7 mouse cellular contexts compared by ENCODE assay signal in genomic region chr13:30530761-30531160, GRCm38 (mm10). TPM values are rescaled to one million over a fixed set of nuclear protein-coding genes. Genes with fewer than 3 reads are reported as not detected.
DNase-seq lines count a peak whose midpoint lies in the region; ATAC-seq and TF ChIP-seq lines count a peak whose summit lies in the region.

No protein-coding gene starts in this region.

- 6% methylated on average over 5 of the region's 5 CpGs for WGBS in forebrain, embryonic 15.5 days
- WGBS in kidney, embryonic 15.5 days = 11% methylated on average over 5 of the region's 5 CpGs
- 14% methylated on average over 5 of the region's 5 CpGs for WGBS in lung, adult 2 months

- H3K9me3 ChIP-seq in E14TG2a.4 (ENCODE audit: low read length) = no peaks in the 10 kb centered on the region
- no peaks in the 10 kb centered on the region for H3K9me3 ChIP-seq in forebrain, embryonic 15.5 days
- H3K9me3 ChIP-seq in kidney, embryonic 15.5 days (replicated peaks) = no peaks in the 10 kb centered on the region

- no peak overlapping the region for H3K4me2 ChIP-seq in forebrain, embryonic 15.5 days (replicated peaks)
- H3K4me2 ChIP-seq in kidney, embryonic 15.5 days = no peak overlapping the region

- peaks cover 4% of the 10 kb centered on the region; the same call in 1 of the 2 replicates for H3K4me1 ChIP-seq in E14TG2a.4 (replicated peaks; ENCODE audit: low read depth, low read length)
- no peaks in the 10 kb centered on the region for H3K4me1 ChIP-seq in forebrain, embryonic 15.5 days
- H3K4me1 ChIP-seq in kidney, embryonic 15.5 days = no peaks in the 10 kb centered on the region
- H3K4me1 ChIP-seq in lung, adult 2 months (ENCODE audit: control insufficient read depth, insufficient read depth, low read length) = no peaks in the 10 kb centered on the region

- ATAC-seq in forebrain, embryonic 15.5 days (replicated peaks) = peak; percentile 85
- ATAC-seq in kidney, embryonic 15.5 days (replicated peaks; ENCODE audit: low FRiP score) = 0 out of 2 replicates have a peak, but pooled peaks have one; percentile 49
- 0 out of 2 replicates have a peak, but pooled peaks have one; percentile 39 for ATAC-seq in neutrophil, adult 5-6 weeks (ENCODE audit: extremely low read depth, insufficient number of reproducible peaks, low FRiP score, poor library complexity, severe bottlenecking)

- H3K36me3 ChIP-seq in E14TG2a.4 (ENCODE audit: insufficient read depth, low read length) = no peaks in the 10 kb centered on the region
- no peaks in the 10 kb centered on the region for H3K36me3 ChIP-seq in forebrain, embryonic 15.5 days
- no peaks in the 10 kb centered on the region for H3K36me3 ChIP-seq in kidney, embryonic 15.5 days

- no peak overlapping the region for H3K4me3 ChIP-seq in E14TG2a.4 (replicated peaks; ENCODE audit: low read length)
- H3K4me3 ChIP-seq in forebrain, embryonic 15.5 days = no peak overlapping the region
- no peak overlapping the region for H3K4me3 ChIP-seq in kidney, embryonic 15.5 days (replicated peaks)
- H3K4me3 ChIP-seq in lung, adult 2 months (replicated peaks; ENCODE audit: extremely low read depth, low read depth, low read length) = no peak overlapping the region

- no peak overlapping the region for H3K27ac ChIP-seq in forebrain, embryonic 15.5 days (replicated peaks)
- no peak overlapping the region for H3K27ac ChIP-seq in kidney, embryonic 15.5 days

- DNase-seq in 416B (ENCODE audit: low read depth) = peak; percentile 51
- DNase-seq in cerebellum, adult 11 months = peak; percentile 30
- DNase-seq in lung, adult 2 months = no peak

- TF ChIP-seq POLR2A in lung, adult 2 months (IDR thresholded peaks at IDR 0.05; ENCODE audit: borderline replicate concordance, extremely low read depth, low read depth, low read length) = no peak

- no peaks in the 10 kb centered on the region for H3K27me3 ChIP-seq in E14TG2a.4 (ENCODE audit: insufficient read depth, low read length)
- H3K27me3 ChIP-seq in forebrain, embryonic 15.5 days = no peaks in the 10 kb centered on the region
- H3K27me3 ChIP-seq in kidney, embryonic 15.5 days = no peaks in the 10 kb centered on the region

- peak; percentile 80 for TF ChIP-seq CTCF in E14TG2a.4 (conservative IDR thresholded peaks at IDR 0.05; ENCODE audit: low read length)
- peak; percentile 62 for TF ChIP-seq CTCF in lung, adult 2 months (IDR thresholded peaks at IDR 0.05; ENCODE audit: insufficient read depth, low read length)

- no peak overlapping the region for H3K9ac ChIP-seq in forebrain, embryonic 15.5 days (replicated peaks)
- H3K9ac ChIP-seq in kidney, embryonic 15.5 days = no peak overlapping the region

RNA-seq across cellular contexts. Expression of gene Uqcrfs1, which starts 14.4 kb away (rescaled TPM):
- polyA plus RNA-seq in forebrain, embryonic 15.5 days (2015; fragmentation: Nextera tagmentation; extraction: Ambion mirVana) = 233 and 246 TPM in 2 replicates
- 269 and 295 TPM in 2 replicates for polyA plus RNA-seq in kidney, embryonic 15.5 days (2015; fragmentation: Nextera tagmentation; extraction: Ambion mirVana)
- polyA plus RNA-seq in lung, adult 2 months (2012; rRNA removed) = 93.1 and 111 TPM in 2 replicates
- 51.8 and 57.1 TPM in 2 replicates for total RNA-seq in neutrophil, adult 5-6 weeks (2017)
